Mouse (Mus musculus) thymus, postnatal 0 days (tissue): ENCODE data around the gene Cd82. TPM values are rescaled to one million over a fixed set of nuclear protein-coding genes. Genes with fewer than 3 reads are reported as not detected.

Source experiments
- DNase-seq: peaks from one replicate; pipeline ENCODE4 v3.0.0-alpha.2; 2015; ENCODE audit warnings: low spot score
- polyA plus RNA-seq: library from polyadenylated mRNA; unstranded; fragments of >200 nt; fragmentation: Nextera tagmentation; extraction: Ambion mirVana; gene quantifications from 2 replicates; pipeline ENCODE4 v1.2.1, GENCODE M21; 2015

Cd82 gene
- polyA plus RNA-seq, 1 experiment from 2014 or later, result 153 TPM

GRCm38 (mm10) chr2:93466314-93466713 lies 3.4 kb upstream of the Cd82 start:
- DNase-seq, result no peak

- DNase-seq, result peak; percentile 95
These were observed 848 bp downstream of the Cd82 start for GRCm38 (mm10) chr2:93461869-93462714.

- DNase-seq, result peak; percentile 48
These were observed 2.0 kb downstream of the Cd82 start for GRCm38 (mm10) chr2:93460786-93461469.

- peak; percentile 50 for DNase-seq
These were observed 3.6 kb downstream of the Cd82 start for GRCm38 (mm10) chr2:93459208-93459920.

GRCm38 (mm10) chr2:93458332-93459207 lies 4.4 kb downstream of the Cd82 start:
- peak; percentile 76 for DNase-seq

GRCm38 (mm10) chr2:93457426-93458130 lies 5.4 kb downstream of the Cd82 start:
- no peak for DNase-seq

- DNase-seq, result peak; percentile 29
These were observed 6.8 kb downstream of the Cd82 start for GRCm38 (mm10) chr2:93456140-93456539.

- DNase-seq, result peak; percentile 37
These were observed 7.9 kb downstream of the Cd82 start for GRCm38 (mm10) chr2:93454817-93455591.

GRCm38 (mm10) chr2:93454334-93454733 lies 8.6 kb downstream of the Cd82 start:
- peak; percentile 27 for DNase-seq

- DNase-seq, result no peak
These were observed 9.9 kb downstream of the Cd82 start for GRCm38 (mm10) chr2:93453046-93453445.

GRCm38 (mm10) chr2:93452506-93452905 lies 10.4 kb downstream of the Cd82 start:
- no peak for DNase-seq

GRCm38 (mm10) chr2:93452057-93452456 lies 10.9 kb downstream of the Cd82 start:
- DNase-seq, result no peak

GRCm38 (mm10) chr2:93451219-93451938 lies 11.6 kb downstream of the Cd82 start:
- DNase-seq, result no peak

GRCm38 (mm10) chr2:93450695-93451094 lies 12.2 kb downstream of the Cd82 start:
- DNase-seq, result no peak

GRCm38 (mm10) chr2:93449657-93450056 lies 13.3 kb downstream of the Cd82 start:
- no peak for DNase-seq

- peak; percentile 21 for DNase-seq
These were observed 14.2 kb downstream of the Cd82 start for GRCm38 (mm10) chr2:93448774-93449173.

GRCm38 (mm10) chr2:93447500-93448249 lies 15.3 kb downstream of the Cd82 start:
- no peak for DNase-seq
